Mouse (Mus musculus) lung, postnatal 0 days (tissue): ENCODE data around the gene Ddx60. TPM values are rescaled to one million over a fixed set of nuclear protein-coding genes. Genes with fewer than 3 reads are reported as not detected.
"Not testable (repeated sequence)": the region's sequence is repeated elsewhere in the genome, so short reads cannot be mapped to it uniquely, and the experiment has no call there.

Source experiments
- ATAC-seq: fragments of 200-750 bp; cut with Nextera tagmentation; 2 replicates; pipeline ENCODE4 v1.8.0; 2017; ENCODE audit warnings: moderate library complexity
- DNase-seq: peaks from one replicate; pipeline ENCODE4 v3.0.0-alpha.2; 2016; ENCODE audit warnings: low spot score
- H3K27ac ChIP-seq: fragments of 300-500 bp; sonication (generic); 2 replicates; pipeline ENCODE4 v1.5.1; 2014; ENCODE audit warnings: antibody characterized with exemption, mild to moderate bottlenecking, low read length, mixed read lengths
- H3K27me3 ChIP-seq: fragments of 300-500 bp; sonication (generic); replicated peaks from 2 replicates; pipeline ENCODE4 v1.6.1; 2014; ENCODE audit warnings: low read length, mixed read lengths; ENCODE audit not compliant: insufficient read depth
- H3K36me3 ChIP-seq: fragments of 300-500 bp; sonication (generic); 2 replicates; pipeline ENCODE4 v1.6.1; 2014; ENCODE audit warnings: low read length, mixed read lengths; ENCODE audit not compliant: insufficient read depth
- H3K4me1 ChIP-seq: fragments of 300-500 bp; sonication (generic); 2 replicates; pipeline ENCODE4 v1.6.1; 2014; ENCODE audit warnings: antibody characterized with exemption, low read depth, low read length, mixed read lengths; ENCODE audit not compliant: insufficient read depth
- H3K4me2 ChIP-seq: fragments of 300-500 bp; sonication (generic); replicated peaks from 2 replicates; pipeline ENCODE4 v1.6.1; 2014; ENCODE audit warnings: low read depth, mild to moderate bottlenecking, low read length, moderate library complexity, mixed read lengths
- H3K4me3 ChIP-seq: fragments of 300-500 bp; sonication (generic); 2 replicates; pipeline ENCODE4 v1.5.1; 2014; ENCODE audit warnings: low read depth, low read length
- H3K9ac ChIP-seq: fragments of 300-500 bp; sonication (generic); replicated peaks from 2 replicates; pipeline ENCODE4 v1.6.1; 2014; ENCODE audit warnings: low read depth, mild to moderate bottlenecking
- H3K9me3 ChIP-seq: fragments of 300-500 bp; sonication (generic); 2 replicates; pipeline ENCODE4 v1.6.1; 2016; ENCODE audit warnings: low read length, mixed read lengths
- CTCF ChIP-seq: IDR thresholded peaks from 2 replicates; pipeline ENCODE4 v1.5.1; 2016; ENCODE audit warnings: antibody characterized with exemption, mild to moderate bottlenecking
- EP300 ChIP-seq: IDR thresholded peaks from 2 replicates; pipeline ENCODE4 v1.6.1; 2016; ENCODE audit warnings: antibody characterized with exemption, mild to moderate bottlenecking, control low read depth
- WGBS: fragments of 180-500 bp; shearing (Covaris S2); extraction: QIAGEN DNeasy Blood & Tissue Kit; methylation state at CpG from one replicate; pipeline ENCODE4 v1.1.7; 2014; 5-methylcytosine and 5-hydroxymethylcytosine counted together
- polyA plus RNA-seq: library from polyadenylated mRNA; unstranded; fragments of >200 nt; fragmentation: Nextera tagmentation; extraction: Ambion mirVana; gene quantifications from 2 replicates; pipeline ENCODE4 v1.2.1, GENCODE M21; 2015

The Ddx60 gene
- polyA plus RNA-seq, 1 experiment from 2014 or later, result 2.9 TPM

GRCm38 (mm10) chr8:61920389-61920788 is 7.5 kb upstream of the Ddx60 start:
- WGBS, result 49% methylated on average over 7 of the region's 7 CpGs
- Histone ChIP-seq H3K4me1 (no peaks in the 10 kb centered on the region), H3K9ac (no peak overlapping the region), H3K4me3 (no peak overlapping the region), H3K36me3 (no peaks in the 10 kb centered on the region), H3K4me2 (no peak overlapping the region), H3K27me3 (no peaks in the 10 kb centered on the region), H3K9me3 (no peaks in the 10 kb centered on the region), H3K27ac (no peak overlapping the region)
- no peak for ATAC-seq
- no peak for TF ChIP-seq CTCF
- no peak for TF ChIP-seq EP300
- DNase-seq, result no peak

- no peak overlapping the region for H3K4me3 ChIP-seq
- no peak overlapping the region for H3K4me2 ChIP-seq
- no peak for DNase-seq
- no peak for ATAC-seq
- H3K36me3 ChIP-seq, result no peaks in the 10 kb centered on the region
- no peaks in the 10 kb centered on the region for H3K4me1 ChIP-seq
- 67% methylated on average over 10 of the region's 10 CpGs for WGBS
- no peak for TF ChIP-seq EP300
- no peak for TF ChIP-seq CTCF
- no peaks in the 10 kb centered on the region for H3K27me3 ChIP-seq
- H3K9me3 ChIP-seq, result no peaks in the 10 kb centered on the region
- no peak overlapping the region for H3K9ac ChIP-seq
- no peak overlapping the region for H3K27ac ChIP-seq
Measured at GRCm38 (mm10) chr8:61921454-61922054, 6.3 kb upstream of the Ddx60 start.

GRCm38 (mm10) chr8:61924518-61924917 is 3.4 kb upstream of the Ddx60 start:
- Histone ChIP-seq H3K9ac (no peak overlapping the region), H3K36me3 (no peaks in the 10 kb centered on the region), H3K4me2 (no peak overlapping the region), H3K27me3 (no peaks in the 10 kb centered on the region), H3K4me3 (no peak overlapping the region), H3K4me1 (no peaks in the 10 kb centered on the region), H3K9me3 (no peaks in the 10 kb centered on the region), H3K27ac (no peak overlapping the region)
- WGBS, result 88% methylated on average over 1 of the region's 1 CpGs
- ATAC-seq, result no peak
- no peak for DNase-seq
- TF ChIP-seq EP300, result no peak
- TF ChIP-seq CTCF, result no peak

GRCm38 (mm10) chr8:61933243-61933642 is 5.4 kb downstream of the Ddx60 start:
- DNase-seq (no peak), ATAC-seq (no peak)
- no peak overlapping the region for H3K4me2 ChIP-seq
- no peaks in the 10 kb centered on the region for H3K4me1 ChIP-seq
- H3K27ac ChIP-seq, result no peak overlapping the region
- H3K9ac ChIP-seq, result no peak overlapping the region
- H3K4me3 ChIP-seq, result no peak overlapping the region
- no peaks in the 10 kb centered on the region for H3K36me3 ChIP-seq
- TF ChIP-seq EP300 (no peak), CTCF (no peak)
- 7% methylated on average over 2 of the region's 2 CpGs for WGBS
- no peaks in the 10 kb centered on the region for H3K27me3 ChIP-seq
- H3K9me3 ChIP-seq, result no peaks in the 10 kb centered on the region

- H3K27ac ChIP-seq, result no peak overlapping the region
- no peak overlapping the region for H3K4me2 ChIP-seq
- 83% methylated on average over 2 of the region's 2 CpGs for whole genome bisulfite sequencing
- no peak overlapping the region for H3K9ac ChIP-seq
- ATAC-seq (no peak), DNase-seq (no peak)
- no peak overlapping the region for H3K4me3 ChIP-seq
- no peaks in the 10 kb centered on the region for H3K27me3 ChIP-seq
- H3K4me1 ChIP-seq, result no peaks in the 10 kb centered on the region
- no peaks in the 10 kb centered on the region for H3K36me3 ChIP-seq
- TF ChIP-seq EP300 (no peak), CTCF (no peak)
- no peaks in the 10 kb centered on the region for H3K9me3 ChIP-seq
Measured at GRCm38 (mm10) chr8:61937576-61937975, 9.7 kb downstream of the Ddx60 start.

GRCm38 (mm10) chr8:61964591-61965375 is 36.9 kb downstream of the Ddx60 start:
- WGBS, result 78% methylated on average over 4 of the region's 4 CpGs
- not testable (repeated sequence) for H3K27me3 ChIP-seq, ATAC-seq, H3K36me3 ChIP-seq, H3K9me3 ChIP-seq, DNase-seq, H3K4me2 ChIP-seq, H3K4me3 ChIP-seq, H3K9ac ChIP-seq, H3K27ac ChIP-seq, H3K4me1 ChIP-seq
